Mouse (Mus musculus): ENCODE data around the gene Rbms3.

DNA sequence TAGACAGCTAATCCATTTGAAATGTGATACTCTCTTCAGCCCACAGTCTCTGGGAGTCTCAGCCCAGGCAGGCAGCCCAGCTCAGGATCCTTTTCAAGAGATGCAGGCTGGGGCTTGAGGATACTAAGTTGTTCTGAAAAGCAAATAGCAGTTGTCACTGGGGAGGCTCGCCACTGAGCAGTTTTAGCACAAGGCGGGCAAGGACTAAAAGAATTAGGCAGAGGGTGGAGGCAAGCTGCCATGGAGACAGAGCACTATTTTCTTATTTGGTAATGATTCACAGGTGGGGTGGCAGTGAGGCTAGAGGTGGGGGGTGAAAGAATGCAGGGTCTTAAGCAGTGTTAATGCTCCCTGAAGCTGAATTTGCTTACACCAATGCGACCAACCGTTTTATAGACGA, 249.6 kb downstream of the Rbms3 start:
- TF ChIP-seq CTCF (IDR thresholded peaks at IDR 0.05) (no peak), EP300 (IDR thresholded peaks at IDR 0.05; ENCODE audit: insufficient read depth, low read depth, low read length) (no peak)
